Mouse (Mus musculus): Measurements from ENCODE around the gene Gm20388. TPM values are rescaled to one million over a fixed set of nuclear protein-coding genes. Genes with fewer than 3 reads are reported as not detected.
A peak's percentile ranks its signal among the peaks of the same experiment; 100 is the strongest.
"Not testable (repeated sequence)": the region's sequence is repeated elsewhere in the genome, so short reads cannot be mapped to it uniquely, and the experiment has no call there.

Gm20388 gene
- polyA plus RNA-seq, 1 experiment from 2014 or later: not detected

DNA sequence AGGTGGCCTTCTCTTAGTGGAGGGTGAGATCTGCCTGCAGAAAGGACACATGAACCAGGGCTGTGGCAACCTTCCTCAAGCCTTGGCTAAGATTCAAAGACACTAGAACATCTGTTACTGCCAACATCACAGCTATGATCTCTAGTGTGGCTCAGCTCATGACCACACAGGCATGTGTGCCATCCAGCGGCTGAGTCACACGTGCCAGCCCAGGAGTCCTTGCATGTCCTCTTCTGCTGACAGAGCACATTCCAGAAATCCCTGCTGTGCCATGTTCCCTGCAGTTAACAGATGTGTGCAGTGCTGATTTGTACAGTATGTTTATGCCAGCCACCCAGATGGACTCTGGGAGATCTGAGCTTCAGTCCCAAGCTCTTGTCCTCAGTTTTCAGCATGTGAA lies 4088.9 kb downstream of the Gm20388 start:
- Histone ChIP-seq H3K4me3 (ENCODE audit: low read depth, low read length) (no peak overlapping the region), H3K4me1 (replicated peaks; ENCODE audit: control insufficient read depth, insufficient read depth, low read length) (no peaks in the 10 kb centered on the region), H3K27ac (ENCODE audit: low read depth, low read length) (no peak overlapping the region), H3K9ac (ENCODE audit: low read depth, low read length) (no peak overlapping the region), H3K9me3 (ENCODE audit: control insufficient read depth) (no peaks in the 10 kb centered on the region), H3K36me3 (ENCODE audit: control insufficient read depth, insufficient read depth) (peaks cover 57% of the 10 kb centered on the region), H3K4me2 (replicated peaks; ENCODE audit: low read depth) (no peak overlapping the region), H3K27me3 (replicated peaks; ENCODE audit: control insufficient read depth, insufficient read depth, low read length) (no peaks in the 10 kb centered on the region)
- 75% methylated on average over 2 of the region's 2 CpGs for WGBS
- no peak for TF ChIP-seq CTCF (IDR thresholded peaks at IDR 0.05; ENCODE audit: low read depth)
- no peak for ATAC-seq

DNA sequence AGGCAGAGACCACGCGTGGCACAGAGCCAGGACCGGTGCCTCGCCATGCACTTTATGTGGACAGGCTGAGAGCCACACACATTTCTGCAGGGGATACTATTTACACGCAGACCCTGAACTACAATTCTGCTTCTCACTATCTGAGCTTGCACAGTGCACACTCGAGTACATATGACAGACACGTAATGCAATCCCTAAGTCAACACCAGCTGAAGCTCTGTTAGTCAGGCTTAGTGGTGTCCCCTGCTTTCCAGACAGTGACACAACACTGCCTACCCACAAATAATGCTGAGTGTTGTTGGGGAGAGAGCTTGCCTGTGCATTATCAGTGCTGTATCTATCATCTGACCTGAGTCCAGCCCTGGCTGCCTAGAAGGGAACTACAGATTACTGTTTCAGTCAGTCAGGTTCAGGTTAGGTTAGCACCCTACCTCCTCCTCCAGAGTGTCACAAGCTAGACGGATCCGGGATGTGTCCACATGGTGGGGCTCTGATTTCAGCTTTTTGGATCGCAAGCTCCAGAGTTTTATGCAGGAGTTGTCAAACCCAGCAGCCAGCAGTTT lies 4092.0 kb downstream of the Gm20388 start:
- Histone ChIP-seq H3K4me2 (replicated peaks; ENCODE audit: low read depth) (no peak overlapping the region), H3K36me3 (ENCODE audit: control insufficient read depth, insufficient read depth) (peaks cover 68% of the 10 kb centered on the region), H3K4me1 (replicated peaks; ENCODE audit: control insufficient read depth, insufficient read depth, low read length) (no peaks in the 10 kb centered on the region), H3K9ac (ENCODE audit: low read depth, low read length) (no peak overlapping the region), H3K27ac (ENCODE audit: low read depth, low read length) (no peak overlapping the region), H3K27me3 (replicated peaks; ENCODE audit: control insufficient read depth, insufficient read depth, low read length) (no peaks in the 10 kb centered on the region), H3K9me3 (ENCODE audit: control insufficient read depth) (no peaks in the 10 kb centered on the region), H3K4me3 (ENCODE audit: low read depth, low read length) (no peak overlapping the region)
- 83% methylated on average over 10 of the region's 10 CpGs for WGBS
- TF ChIP-seq CTCF (IDR thresholded peaks at IDR 0.05; ENCODE audit: low read depth): peak; percentile 51
- peak; percentile 58 for ATAC-seq

- Histone ChIP-seq H3K36me3 (ENCODE audit: control insufficient read depth, insufficient read depth) (peaks cover 61% of the 10 kb centered on the region), H3K9ac (ENCODE audit: low read depth, low read length) (no peak overlapping the region), H3K9me3 (ENCODE audit: control insufficient read depth) (no peaks in the 10 kb centered on the region), H3K4me1 (replicated peaks; ENCODE audit: control insufficient read depth, insufficient read depth, low read length) (no peaks in the 10 kb centered on the region), H3K4me3 (ENCODE audit: low read depth, low read length) (no peak overlapping the region), H3K27me3 (replicated peaks; ENCODE audit: control insufficient read depth, insufficient read depth, low read length) (no peaks in the 10 kb centered on the region), H3K4me2 (replicated peaks; ENCODE audit: low read depth) (no peak overlapping the region), H3K27ac (ENCODE audit: low read depth, low read length) (no peak overlapping the region)
- no peak for TF ChIP-seq CTCF (IDR thresholded peaks at IDR 0.05; ENCODE audit: low read depth)
- no peak for ATAC-seq
- 72% methylated on average over 6 of the region's 6 CpGs for WGBS
These were observed 4097.2 kb downstream of the Gm20388 start for GRCm38 (mm10) chr8:124007829-124008228.

- H3K27me3 ChIP-seq (replicated peaks; ENCODE audit: control insufficient read depth, insufficient read depth, low read length): no peaks in the 10 kb centered on the region
- no peak overlapping the region for H3K4me3 ChIP-seq (ENCODE audit: low read depth, low read length)
- H3K9me3 ChIP-seq (ENCODE audit: control insufficient read depth): no peaks in the 10 kb centered on the region
- H3K9ac ChIP-seq (ENCODE audit: low read depth, low read length): no peak overlapping the region
- H3K4me2 ChIP-seq (replicated peaks; ENCODE audit: low read depth): no peak overlapping the region
- H3K4me1 ChIP-seq (replicated peaks; ENCODE audit: control insufficient read depth, insufficient read depth, low read length): 0 out of 2 replicates have a peak, but pooled peaks cover 10% of the 10 kb centered on the region
- no peak for ATAC-seq
- no peak for TF ChIP-seq CTCF (IDR thresholded peaks at IDR 0.05; ENCODE audit: low read depth)
- 40% methylated on average over 3 of the region's 3 CpGs for WGBS
- H3K36me3 ChIP-seq (ENCODE audit: control insufficient read depth, insufficient read depth): peaks cover 30% of the 10 kb centered on the region
- H3K27ac ChIP-seq (ENCODE audit: low read depth, low read length): no peak overlapping the region
These were observed 4100.9 kb downstream of the Gm20388 start for GRCm38 (mm10) chr8:124011580-124011979.

- ATAC-seq: no peak
- 80% methylated on average over 3 of the region's 3 CpGs for WGBS
- Histone ChIP-seq H3K4me3 (ENCODE audit: low read depth, low read length) (no peak overlapping the region), H3K9ac (ENCODE audit: low read depth, low read length) (no peak overlapping the region), H3K27me3 (replicated peaks; ENCODE audit: control insufficient read depth, insufficient read depth, low read length) (no peaks in the 10 kb centered on the region), H3K36me3 (ENCODE audit: control insufficient read depth, insufficient read depth) (peaks cover 25% of the 10 kb centered on the region), H3K27ac (ENCODE audit: low read depth, low read length) (no peak overlapping the region), H3K4me2 (replicated peaks; ENCODE audit: low read depth) (no peak overlapping the region), H3K4me1 (replicated peaks; ENCODE audit: control insufficient read depth, insufficient read depth, low read length) (0 out of 2 replicates have a peak, but pooled peaks cover 10% of the 10 kb centered on the region), H3K9me3 (ENCODE audit: control insufficient read depth) (no peaks in the 10 kb centered on the region)
- no peak for TF ChIP-seq CTCF (IDR thresholded peaks at IDR 0.05; ENCODE audit: low read depth)
These were observed 4101.4 kb downstream of the Gm20388 start for GRCm38 (mm10) chr8:124011989-124012586.

DNA sequence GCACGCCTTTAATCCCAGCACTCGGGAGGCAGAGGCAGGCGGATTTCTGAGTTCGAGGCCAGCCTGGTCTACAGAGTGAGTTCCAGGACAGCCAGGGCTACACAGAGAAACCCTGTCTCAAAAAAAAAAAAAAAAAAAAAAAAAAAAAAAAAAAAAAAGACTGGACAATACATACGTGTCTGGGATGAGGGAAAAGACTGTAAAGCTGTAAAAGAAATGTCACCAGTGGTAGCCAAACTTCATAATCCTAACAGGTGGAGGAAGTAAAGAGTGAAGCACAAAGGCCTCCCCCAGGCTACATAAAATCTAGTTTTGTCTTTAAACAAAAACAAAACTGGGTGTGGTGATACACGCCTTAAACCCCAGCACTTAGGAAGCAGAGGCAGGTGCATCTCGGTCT lies 4103.7 kb downstream of the Gm20388 start:
- H3K27ac ChIP-seq (ENCODE audit: low read depth, low read length): peak overlapping the region; percentile 68
- H3K9ac ChIP-seq (ENCODE audit: low read depth, low read length); H3K4me3 ChIP-seq (ENCODE audit: low read depth, low read length); H3K9me3 ChIP-seq (ENCODE audit: control insufficient read depth); H3K27me3 ChIP-seq (replicated peaks; ENCODE audit: control insufficient read depth, insufficient read depth, low read length); H3K36me3 ChIP-seq (ENCODE audit: control insufficient read depth, insufficient read depth): not testable (repeated sequence)
- 0 out of 2 replicates have a peak, but pooled peaks cover 16% of the 10 kb centered on the region for H3K4me1 ChIP-seq (replicated peaks; ENCODE audit: control insufficient read depth, insufficient read depth, low read length)
- H3K4me2 ChIP-seq (replicated peaks; ENCODE audit: low read depth): peak overlapping the region; percentile 32; the same call in 1 of the 2 replicates
- 72% methylated on average over 7 of the region's 7 CpGs for WGBS
- peak; percentile 48 for ATAC-seq
